Mouse (Mus musculus) heart, adult 11 months (tissue): Measurements from ENCODE around the gene Slc4a3.

Source experiments
- DNase-seq: peaks from one replicate; pipeline ENCODE4 v3.0.0; 2022

Gene Slc4a3

DNA sequence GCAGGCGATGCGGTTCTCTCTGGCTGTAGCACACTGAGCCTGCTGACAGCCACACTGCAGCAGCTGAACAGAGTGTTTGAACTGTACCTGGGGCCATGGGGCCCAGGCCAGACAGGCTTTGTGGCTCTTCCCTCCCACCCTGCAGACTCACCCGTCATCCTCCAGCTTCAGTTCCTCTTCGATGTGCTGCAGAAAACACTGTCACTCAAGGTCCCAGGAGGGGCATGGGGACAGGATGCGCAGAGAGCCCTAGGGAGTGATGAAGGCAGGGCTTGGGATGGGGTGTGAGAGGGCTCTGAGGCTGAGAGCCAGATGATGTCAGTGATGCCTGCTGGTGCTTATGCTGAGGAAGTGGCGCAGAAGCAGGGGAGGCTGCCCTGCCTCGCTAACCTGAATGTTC, 21.4 kb upstream of the Slc4a3 start:
- peak; percentile 96 for DNase-seq

DNA sequence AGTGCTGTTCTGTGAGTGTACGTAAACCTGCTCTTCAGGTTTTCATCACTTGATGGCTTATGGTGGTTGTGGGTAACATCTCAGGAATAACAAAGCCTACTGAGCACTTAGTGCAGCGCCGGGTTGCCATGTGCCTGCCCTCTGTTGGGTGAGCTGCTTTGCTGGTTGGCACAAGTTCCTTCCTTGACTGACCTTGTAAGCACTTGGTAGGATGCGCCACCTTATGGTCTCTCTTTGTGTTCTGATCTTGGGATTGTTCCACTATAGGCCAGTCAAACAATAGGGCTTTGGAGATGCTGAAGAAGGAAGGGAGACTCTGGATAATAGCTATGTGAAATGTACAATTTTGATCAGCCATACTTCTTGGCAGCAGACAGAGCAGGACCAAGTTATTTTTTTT, 15.5 kb upstream of the Slc4a3 start:
- no peak for DNase-seq

DNA sequence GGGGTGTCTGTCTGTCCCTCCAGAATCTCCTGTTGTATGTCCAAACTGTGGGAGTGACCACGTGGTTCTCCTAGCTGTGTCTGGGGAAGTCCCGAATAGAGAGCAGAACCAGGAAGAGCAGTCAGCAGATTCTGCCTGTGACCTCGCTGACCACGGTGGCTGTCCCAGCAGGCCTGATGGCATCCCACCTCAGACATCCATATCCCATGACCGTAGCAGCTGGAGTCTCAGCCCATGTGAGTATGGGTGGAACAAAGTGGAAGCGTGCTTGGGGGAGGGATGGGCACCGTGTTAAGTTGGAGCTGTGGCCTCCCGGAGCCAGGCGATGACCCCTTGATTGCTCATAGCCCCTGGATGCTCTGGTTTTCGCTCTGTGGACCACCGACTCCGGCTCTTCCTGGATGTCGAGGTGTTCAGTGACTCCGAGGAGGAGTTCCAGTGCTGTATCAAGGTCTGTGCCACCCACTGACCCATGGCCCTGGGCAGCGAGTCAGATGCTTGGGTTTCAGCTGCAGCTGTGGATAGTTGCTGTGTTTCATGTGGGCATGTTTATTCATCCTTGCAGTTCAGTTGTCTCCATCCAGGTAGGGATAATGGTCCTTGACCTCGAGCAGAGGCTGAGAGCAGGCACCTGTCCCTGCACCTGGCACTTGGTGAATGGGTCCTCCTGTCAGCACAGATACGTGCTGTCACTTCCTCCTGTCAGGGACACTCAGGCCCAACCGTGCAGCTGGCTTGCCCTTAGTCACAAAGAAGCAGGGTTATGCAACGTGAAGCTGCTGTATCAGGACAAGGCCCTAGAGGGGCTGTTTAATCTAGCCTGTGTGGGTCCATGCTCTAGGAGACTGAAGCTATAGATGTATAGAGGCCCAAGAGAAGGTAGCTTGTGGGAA, 13.5 kb upstream of the Slc4a3 start:
- no peak for DNase-seq

DNA sequence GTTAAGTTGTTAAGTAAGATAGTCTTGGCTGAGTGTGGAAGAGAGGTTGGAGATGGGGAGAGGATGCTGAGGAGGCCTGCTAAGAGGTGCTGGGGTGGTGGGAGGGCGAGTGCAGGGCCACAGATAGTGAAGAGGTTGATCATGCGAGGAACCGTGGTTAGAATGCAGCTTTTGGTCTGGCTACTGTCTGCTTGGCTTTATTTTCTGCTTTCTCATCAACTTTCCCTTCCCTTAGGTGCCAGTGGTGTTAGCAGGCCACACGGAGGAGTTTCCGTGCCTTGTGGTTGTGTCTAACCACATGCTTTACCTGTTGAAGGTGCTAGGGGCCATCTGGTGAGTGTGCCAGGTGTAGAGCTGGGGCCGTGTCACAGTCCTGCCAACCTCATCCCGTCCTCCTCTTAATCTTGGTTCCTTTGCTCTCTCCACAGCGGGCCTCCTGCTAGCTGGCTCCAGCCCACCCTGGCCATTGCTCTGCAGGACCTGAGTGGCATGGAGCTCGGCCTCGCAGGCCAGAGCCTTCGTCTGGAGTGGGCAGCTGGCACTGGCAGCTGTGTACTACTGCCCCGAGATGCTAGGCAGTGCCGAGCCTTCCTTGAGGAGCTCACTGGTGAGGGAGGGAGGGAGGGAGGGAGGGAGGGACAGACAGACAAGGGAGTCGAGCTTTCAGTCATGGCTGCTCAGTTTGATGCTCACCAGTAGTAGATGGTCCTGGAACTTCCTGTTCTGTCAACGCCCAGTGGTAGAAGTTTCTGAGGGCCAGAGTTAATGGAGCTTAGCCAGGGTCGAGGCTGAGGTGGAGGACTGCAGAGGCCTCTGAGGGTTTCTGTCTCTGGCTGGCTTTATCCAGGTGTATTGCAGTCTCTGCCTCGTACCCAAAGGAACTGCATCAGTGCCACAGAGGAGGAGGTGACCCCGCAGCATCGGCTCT, 12.5 kb upstream of the Slc4a3 start:
- no peak for DNase-seq

DNA sequence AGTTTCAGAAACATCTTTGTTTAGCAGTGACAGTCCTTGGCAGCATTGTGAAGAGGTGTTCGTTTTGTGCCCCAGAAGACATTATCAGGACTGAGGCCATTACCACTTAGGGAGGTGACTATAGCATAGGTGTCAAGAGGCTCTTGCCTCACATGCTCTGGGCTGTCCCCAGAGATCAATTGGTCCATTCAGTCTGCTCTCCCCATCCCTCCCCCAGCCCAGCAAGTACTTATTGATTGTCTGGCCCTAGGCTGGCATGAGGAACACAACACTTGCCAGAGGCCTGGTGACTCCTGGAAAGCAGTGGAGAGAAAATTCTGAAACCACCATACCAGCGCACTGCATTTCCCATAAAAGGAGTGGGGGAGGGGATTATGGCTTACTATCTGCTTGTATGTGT, 8.5 kb upstream of the Slc4a3 start:
- DNase-seq = no peak

DNA sequence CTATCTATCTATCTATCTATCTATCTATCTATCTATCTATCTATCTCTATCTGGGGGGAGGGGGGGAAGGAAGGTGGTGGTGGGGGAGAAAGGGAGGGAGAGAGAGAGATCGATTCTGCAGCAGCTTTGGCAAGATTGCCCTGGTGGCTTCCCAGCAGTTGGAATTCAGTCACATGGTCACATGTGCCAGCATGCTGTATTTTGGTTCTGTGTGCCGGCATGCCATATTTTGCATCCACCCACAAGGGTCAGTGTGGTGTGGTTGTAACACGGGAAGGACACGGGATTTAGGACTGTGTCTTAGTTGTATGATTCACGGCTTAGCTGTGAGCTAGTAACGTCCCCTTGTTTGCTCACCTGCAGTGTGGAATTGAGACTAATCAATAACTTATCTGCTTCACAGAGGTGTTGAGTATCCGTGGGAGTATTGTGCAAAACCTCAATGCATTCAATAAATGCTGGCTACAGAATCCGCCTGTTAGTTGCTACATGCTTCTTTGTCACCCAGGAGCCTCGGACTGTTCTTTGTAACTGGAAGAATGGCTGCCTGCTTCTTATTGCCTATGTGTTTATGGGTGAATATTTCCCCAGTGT, 7.4 kb upstream of the Slc4a3 start:
- no peak for DNase-seq

DNA sequence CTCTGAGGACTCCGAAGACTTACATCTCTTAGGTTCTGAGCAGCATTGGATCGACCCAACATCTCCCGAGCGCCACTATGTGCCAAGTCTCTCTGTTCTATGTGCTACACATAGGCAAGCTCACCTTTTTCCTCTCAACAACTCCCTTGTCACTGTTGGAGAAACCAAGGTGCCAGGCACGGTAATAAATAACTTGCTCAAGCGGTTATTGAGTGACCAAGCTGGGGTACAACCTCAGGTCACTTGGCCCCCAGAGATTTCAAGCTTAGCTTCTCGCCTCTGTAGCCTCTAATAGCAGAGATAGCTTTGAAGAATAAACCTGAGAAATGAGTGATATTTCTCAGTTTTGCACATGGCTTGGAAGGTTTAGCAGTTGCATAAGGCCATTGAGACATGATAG, 4.6 kb upstream of the Slc4a3 start:
- no peak for DNase-seq

DNA sequence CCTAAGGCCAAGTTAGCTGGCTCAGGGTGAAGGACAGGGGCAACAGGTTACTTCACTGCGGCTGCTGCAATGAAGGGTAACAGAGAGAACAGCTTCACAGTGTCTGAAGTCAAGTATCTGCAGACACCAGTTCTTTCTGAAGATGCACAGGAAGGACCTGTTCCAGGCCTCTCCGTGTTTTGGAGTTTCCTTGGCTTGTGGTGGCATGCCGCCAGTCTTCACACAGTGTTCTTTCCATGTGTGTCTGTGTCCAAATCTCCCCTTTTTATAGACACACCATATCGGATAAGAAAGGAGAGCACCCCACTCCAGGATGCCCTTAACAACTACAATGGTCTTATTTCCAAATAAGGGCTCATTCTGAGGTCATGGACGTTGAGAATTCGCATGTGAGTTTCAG, 1.7 kb upstream of the Slc4a3 start:
- peak; percentile 66 for DNase-seq

DNA sequence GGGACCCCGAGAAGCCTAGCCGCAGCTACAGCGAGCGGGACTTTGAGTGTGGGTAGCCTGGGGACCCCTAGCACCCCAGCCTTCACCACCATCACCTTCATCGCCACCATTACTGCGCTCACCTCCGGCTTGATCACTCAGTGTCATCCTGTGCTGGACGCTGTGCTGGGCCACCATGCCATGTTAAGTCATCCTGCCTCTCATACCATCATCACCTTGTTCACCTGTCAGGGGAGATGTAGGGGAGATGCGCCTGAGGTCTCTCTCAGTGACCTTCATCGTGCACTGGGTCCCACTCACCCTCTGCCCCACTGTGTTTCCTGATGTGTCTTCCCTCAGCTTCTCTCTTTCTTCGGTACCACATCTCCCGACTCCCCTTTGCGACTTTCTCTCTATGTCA, 1.3 kb downstream of the Slc4a3 start:
- DNase-seq = peak; percentile 91

DNA sequence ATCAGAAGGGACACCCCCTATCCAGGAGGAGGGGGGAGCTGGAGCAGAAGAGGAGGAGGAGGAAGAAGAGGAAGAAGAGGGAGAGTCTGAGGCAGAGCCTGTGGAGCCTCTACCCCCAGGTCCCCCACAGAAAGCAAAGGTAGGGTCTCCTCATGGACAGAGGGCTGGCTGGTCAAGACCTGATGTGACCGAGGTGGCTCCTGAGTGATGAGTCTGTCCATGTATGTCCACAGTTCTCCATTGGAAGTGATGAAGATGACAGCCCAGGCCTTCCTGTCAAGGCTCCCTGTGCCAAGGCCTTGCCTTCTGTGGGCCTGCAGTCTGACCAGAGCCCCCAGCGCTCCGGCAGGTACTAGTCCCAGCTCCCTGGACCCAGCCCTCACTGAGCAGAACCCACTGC, 2.0 kb downstream of the Slc4a3 start:
- DNase-seq = peak; percentile 92

DNA sequence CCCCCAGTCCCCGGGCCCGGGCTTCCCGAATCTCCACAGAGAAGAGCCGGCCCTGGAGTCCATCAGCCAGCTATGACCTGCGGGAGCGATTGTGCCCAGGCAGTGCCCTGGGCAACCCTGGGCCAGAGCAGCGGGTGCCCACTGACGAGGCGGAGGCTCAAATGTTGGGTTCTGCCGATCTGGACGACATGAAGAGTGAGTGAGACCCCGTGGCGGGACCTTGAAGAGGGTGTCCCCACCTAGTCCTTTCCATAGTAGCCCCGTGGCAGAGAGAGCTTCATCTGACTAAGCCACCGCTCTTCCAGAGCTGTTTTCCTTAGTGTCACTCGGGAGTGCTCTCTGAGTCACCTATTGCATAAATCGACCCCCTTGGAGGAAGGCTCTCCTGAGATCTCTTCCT, 2.8 kb downstream of the Slc4a3 start:
- DNase-seq = peak; percentile 90

DNA sequence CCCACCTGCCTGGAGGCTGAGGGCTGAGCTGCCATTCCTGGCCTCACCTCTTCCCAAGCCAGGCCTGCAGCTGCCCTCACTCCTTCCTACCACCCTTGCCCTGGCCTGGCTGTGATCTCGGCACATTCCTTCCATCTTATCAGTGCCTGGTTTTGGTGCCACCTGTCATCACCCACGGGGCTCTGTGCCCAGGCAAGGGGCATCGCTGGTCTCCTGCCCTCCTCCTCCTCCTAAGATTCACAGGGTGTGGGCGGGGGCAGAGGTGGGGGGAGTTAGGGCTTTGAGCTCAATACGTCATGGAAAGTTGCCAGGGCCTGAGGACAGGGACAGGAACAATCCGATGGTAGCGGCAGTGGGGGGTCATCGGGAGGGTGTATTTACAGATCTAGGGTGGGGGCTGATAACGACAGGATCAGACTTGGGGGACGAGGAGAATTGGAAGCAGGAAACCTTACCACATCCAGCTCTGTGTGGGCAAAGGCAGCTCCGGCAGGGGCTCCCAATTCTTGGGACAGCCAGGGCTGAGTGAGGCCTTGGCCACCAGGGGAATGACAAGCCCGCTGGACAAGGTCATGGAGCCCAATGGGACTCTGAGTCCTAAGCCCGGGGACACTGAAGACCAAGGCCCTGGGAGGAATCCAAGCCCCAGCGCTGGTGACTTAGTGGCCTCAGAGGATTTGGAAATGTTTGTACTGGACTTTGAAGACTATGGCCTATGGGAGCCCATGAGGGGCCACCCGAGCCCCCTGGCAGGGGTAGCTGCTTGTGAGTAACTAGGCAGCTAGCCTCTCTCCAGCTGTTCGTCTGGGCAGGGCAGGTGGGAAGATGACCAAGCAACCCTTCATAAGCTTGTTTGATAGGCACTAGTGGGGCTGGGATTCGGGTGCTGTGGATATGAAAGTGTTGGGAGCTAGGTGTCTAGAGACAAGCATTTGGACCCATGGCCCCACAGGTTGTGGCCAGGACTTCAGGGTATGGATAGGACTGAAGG, 3.5 kb downstream of the Slc4a3 start:
- DNase-seq = peak; percentile 98

DNA sequence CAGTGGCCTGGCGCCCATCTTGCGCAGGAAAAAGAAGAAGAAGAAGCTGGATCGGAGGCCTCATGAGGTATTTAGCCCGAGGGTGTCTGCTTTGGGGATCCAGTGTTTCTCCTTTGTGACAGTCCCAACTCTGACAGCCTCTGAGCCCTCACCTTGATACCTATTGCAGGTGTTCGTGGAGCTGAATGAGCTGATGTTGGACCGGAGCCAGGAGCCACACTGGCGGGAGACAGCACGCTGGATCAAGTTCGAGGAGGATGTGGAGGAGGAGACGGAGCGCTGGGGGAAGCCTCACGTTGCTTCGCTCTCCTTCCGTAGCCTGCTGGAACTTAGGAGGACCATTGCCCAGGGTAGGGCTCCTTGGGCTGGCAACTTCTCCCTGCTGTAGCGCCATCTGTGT, 4.5 kb downstream of the Slc4a3 start:
- DNase-seq = peak; percentile 87

DNA sequence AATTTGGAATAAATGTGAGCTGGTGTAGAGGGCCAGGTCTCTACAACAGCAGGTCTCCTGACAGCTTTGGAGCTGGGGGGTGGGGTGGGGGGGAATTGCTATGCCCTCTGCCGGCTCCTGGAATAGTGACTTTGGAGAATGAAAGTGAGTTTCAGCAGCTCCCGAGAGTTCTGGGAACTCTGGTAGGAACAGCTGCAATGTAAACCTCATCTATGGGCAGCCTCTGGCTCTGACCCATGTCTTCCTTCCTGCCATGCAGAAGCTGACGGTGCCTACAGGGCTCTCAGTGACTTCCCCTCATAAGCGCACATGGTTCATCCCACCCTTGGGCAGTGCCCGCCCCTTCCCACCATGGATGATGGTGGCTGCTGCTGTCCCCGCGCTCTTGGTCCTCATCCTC, 9.6 kb downstream of the Slc4a3 start:
- DNase-seq = peak; percentile 76

DNA sequence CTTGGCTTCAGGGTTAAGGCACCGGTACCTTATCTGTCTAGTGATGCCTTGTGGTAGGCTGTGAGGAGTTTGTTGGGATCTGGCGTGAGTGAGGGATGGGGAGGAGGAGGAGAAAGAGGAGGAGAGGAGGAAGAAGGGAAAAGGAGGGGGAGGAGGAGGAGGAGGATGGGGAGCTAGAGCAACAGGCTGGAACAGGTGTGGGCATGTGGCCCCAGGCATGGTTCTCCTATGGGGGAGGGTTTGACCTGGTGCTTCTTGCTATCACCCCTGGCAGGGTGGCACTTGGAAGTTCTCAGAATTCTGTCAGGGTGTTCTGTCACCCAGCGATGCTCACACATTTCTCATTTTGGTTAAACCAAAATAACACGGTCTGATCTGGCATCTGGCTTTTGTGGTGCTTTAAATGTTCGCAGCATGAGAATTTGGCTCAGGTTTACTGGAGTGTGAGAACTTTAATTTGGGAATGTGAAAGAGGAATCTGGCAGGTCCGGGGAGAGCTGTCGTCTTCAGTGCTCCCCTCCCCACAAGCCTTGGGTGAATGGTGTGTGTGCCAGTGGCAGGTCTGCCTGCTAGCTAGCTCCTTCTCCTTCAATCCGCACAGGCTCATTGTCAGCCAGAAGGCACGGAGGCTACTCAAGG, 10.2 kb downstream of the Slc4a3 start:
- peak; percentile 90 for DNase-seq

DNA sequence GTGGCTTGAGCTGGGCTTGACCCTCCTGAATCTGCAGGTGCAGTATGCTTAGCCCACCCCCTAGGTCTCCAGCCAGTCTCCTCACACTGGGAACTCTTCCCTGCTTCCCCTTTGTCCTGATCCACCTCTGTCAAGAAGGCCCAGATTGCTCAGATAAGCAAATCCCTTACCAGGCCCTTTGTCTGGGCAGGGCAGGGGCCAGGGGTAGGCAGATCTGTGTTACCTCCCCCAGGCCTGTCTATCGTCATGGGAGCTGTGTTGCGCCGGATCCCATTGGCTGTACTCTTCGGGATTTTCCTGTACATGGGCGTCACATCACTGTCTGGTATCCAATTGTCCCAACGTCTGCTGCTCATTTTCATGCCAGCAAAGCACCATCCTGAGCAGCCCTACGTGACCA, 11.0 kb downstream of the Slc4a3 start:
- DNase-seq = peak; percentile 89

DNA sequence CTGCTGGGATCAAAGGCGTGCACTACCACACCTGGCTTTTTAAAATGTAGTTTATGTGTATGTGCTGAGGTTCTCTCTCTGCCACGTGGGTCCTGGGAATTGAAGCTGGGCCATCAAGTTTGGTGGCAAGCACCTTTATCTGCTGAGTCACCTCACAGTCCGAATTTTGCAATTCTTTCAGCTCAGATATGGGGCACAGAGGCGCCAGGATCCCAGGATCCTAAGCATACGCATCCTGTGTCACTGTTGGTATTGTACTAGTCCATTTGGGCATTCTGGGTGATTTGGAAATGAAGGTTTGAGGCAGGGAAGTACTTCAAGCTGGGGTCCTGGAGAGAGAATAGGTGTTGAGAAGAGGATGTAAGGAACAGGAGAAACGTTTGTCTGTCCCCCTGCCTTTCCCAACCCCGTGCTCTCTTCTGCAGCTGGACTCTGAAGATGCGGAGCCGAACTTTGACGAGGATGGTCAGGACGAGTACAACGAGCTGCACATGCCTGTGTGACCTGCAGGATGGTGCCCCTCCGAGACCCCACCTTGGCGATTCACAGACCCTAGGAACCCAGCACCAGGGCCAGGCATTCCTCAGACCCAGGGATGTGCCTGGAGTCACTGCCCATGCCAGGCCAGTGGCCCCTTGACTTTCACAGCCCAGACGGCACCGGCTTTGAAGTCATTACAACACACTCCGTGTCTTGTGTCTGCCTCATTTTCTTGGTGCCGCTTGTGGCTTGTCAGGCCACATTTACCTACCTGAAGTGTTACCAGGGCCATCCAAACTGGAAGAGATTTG, 12.5 kb downstream of the Slc4a3 start:
- peak; percentile 91 for DNase-seq

DNA sequence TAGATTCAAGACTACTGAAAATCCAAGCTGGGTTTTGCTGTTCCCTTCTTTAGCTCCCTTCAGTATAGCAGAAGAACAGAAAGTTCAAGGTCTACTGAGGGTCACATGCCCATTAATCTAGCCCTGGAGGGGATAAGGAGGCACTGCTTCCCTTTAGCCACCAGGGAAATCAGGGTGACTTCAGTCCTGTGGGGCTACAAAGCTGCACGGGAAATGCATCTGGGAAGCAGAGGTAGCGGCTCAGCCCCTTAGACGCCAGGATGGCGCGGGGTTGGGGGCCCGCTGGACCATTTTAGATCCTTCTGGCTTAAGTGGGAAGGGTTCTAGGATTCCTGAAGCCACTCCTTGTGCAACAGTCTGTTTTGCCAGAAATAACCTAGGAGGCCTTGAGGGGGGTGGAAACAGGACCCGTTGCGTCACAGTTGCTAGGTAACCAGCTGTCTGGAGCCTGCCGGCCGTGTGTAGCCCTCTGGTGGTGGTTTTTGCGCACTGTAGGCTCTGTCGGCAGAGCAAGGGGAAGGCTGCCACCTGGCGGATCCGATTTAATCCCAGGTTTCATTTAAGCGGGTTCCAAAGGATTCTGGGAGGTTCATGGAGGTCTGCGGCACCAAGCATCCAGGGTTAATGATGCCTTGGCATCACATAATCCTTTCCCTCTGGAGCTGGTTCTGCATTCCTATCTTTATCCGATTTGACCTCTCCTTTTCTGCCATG, 13.3 kb downstream of the Slc4a3 start:
- peak; percentile 99 for DNase-seq

DNA sequence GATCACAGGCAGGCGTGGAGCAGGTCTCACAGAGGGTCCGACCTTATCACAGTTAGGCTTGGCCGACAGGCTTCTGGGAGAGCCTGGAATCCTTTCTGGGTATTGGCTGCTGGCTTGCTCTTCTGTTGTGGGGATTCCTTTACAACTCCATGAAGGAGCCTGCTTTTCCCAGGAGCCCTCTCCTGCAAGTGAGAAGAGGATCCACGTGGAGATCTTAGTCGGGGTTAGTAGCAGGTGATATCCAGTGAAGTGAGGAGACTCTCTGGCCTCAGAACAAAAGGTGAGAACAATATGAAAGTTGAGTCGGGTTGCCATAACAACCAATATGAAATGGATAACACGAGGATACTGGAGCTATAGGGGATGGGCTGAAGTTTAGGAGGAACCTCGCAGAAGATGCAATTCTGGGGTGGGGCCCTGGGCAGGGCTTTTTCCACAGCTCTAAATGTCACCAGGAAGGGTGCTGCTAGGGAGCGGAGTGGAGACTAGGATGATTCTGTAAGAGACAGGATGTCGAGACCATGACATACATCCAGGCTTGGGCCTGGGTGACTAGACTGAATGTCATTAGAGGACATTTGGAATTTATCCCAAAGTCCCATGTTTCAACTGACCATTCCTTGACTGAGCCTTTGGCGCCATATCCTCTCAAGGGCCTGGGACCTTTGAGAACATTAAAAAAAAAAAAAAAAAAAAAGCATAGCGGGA, 14.3 kb downstream of the Slc4a3 start:
- DNase-seq = peak; percentile 86
